19 mouse cellular contexts compared by ENCODE assay signal in genomic region chr5:136452681-136453080, GRCm38 (mm10).
DNase-seq lines count a peak whose midpoint lies in the region; TF ChIP-seq lines count a peak whose summit lies in the region.
"Had no signal": no experiment of that assay in that cellular context is flagged by ENCODE, and none has a peak within 500 bp of the region (broad histone marks: within the 10 kb centered on the region; RNA-seq: fewer than 3 reads in every experiment).

No protein-coding gene starts in this region.

- DNase-seq in left cerebral cortex, adult 2 months (ENCODE audit: extremely low spot score in 1 of 2, low spot score in 2 of 2), result no peak
- DNase-seq in left cerebral cortex, adult 18-20 months (ENCODE audit: low spot score in 2 of 2), result no peak
- DNase-seq in brain, adult 2 months (ENCODE audit: low read depth, low spot score), result peak; percentile 52
- no peak for DNase-seq in thymus, postnatal 4 days
- DNase-seq: adrenal gland, adult 2 months; adrenal gland, postnatal 10 days; adrenal gland, postnatal 25 days; cerebellum, adult 11-12 months; cerebellum, adult 2 months; cerebellum, adult 9-10 months; cerebellum, postnatal 14 days; cerebellum, postnatal 36 days; embryo, embryonic 11 days had no signal

- TF ChIP-seq CTCF in left cerebral cortex, adult 2 months (IDR thresholded peaks at IDR 0.05), result no peak

- 97% methylated on average over 3 of the region's 3 CpGs for WGBS in macrophage (ENCODE audit: missing documents)

- H3K36me3 ChIP-seq in macrophage (ENCODE audit: inconsistent target), result no peaks in the 10 kb centered on the region
- H3K36me3 ChIP-seq: embryonic facial prominence, embryonic 13.5 days; embryonic facial prominence, embryonic 15.5 days had no signal

- peaks cover 87% of the 10 kb centered on the region for H3K79me2 ChIP-seq in macrophage (ENCODE audit: inconsistent target)

- H3K4me3 ChIP-seq in left cerebral cortex, adult 2 months, result no peak overlapping the region
- H3K4me3 ChIP-seq in macrophage (ENCODE audit: inconsistent target), result no peak overlapping the region
- H3K4me3 ChIP-seq: embryonic facial prominence, embryonic 13.5 days; embryonic facial prominence, embryonic 15.5 days; erythroblast, embryonic 14.5 days; forebrain, embryonic 10.5 days; forebrain, embryonic 12.5 days had no signal

- intact Hi-C loops in left cerebral cortex, adult 2 months (cut with DNase I), result no loop called here

- H3K27ac ChIP-seq in left cerebral cortex, adult 2 months, result peak overlapping the region; percentile 17; the same call in 1 of the 2 replicates
- H3K27ac ChIP-seq in macrophage, result 0 out of 2 replicates have a peak overlapping the region, but pooled peaks have one; percentile 24
- H3K27ac ChIP-seq: embryonic facial prominence, embryonic 13.5 days; embryonic facial prominence, embryonic 15.5 days; forebrain, embryonic 10.5 days; forebrain, embryonic 12.5 days had no signal
